Mouse (Mus musculus): ENCODE results near the gene Fyb.

GRCm38 (mm10) chr15:6663991-6664390, 141.3 kb downstream of the Fyb start:
- no peak for TF ChIP-seq CTCF (IDR thresholded peaks at IDR 0.05; ENCODE audit: low read depth, low read length)
- no peak for TF ChIP-seq POLR2A (IDR thresholded peaks at IDR 0.05; ENCODE audit: insufficient read depth, low read length)

Measured in ES-Bruce4 (cell line).